Mouse (Mus musculus) right cerebral cortex, postnatal 4 days (tissue): Measurements from ENCODE around the gene Sdr39u1.
A peak's percentile ranks its signal among the peaks of the same experiment; 100 is the strongest.

Source experiments
- DNase-seq: peaks from one replicate; pipeline ENCODE4 v3.0.0-alpha.2; 2022

Sdr39u1 gene

GRCm38 (mm10) chr14:55899701-55900413 is at the start of gene Sdr39u1:
Gene Sdr39u1, minus strand, starts transcription at chr14:55900293.
- DNase-seq: peak; percentile 85

- DNase-seq: no peak
These were observed 46.3 kb upstream of the Sdr39u1 start for GRCm38 (mm10) chr14:55946269-55946969.

GRCm38 (mm10) chr14:55944575-55944974 is 44.5 kb upstream of the Sdr39u1 start, which contains the start of gene Cma1:
Gene Cma1, minus strand, starts transcription at chr14:55944675.
- no peak for DNase-seq

- no peak for DNase-seq
These were observed 43.5 kb upstream of the Sdr39u1 start for GRCm38 (mm10) chr14:55943601-55944000.

- no peak for DNase-seq
These were observed 40.1 kb upstream of the Sdr39u1 start for GRCm38 (mm10) chr14:55940070-55940800.

GRCm38 (mm10) chr14:55933586-55933985 is 33.5 kb upstream of the Sdr39u1 start:
- DNase-seq: no peak

GRCm38 (mm10) chr14:55929263-55929997 is 29.3 kb upstream of the Sdr39u1 start:
- no peak for DNase-seq

- no peak for DNase-seq
These were observed 26.8 kb upstream of the Sdr39u1 start for GRCm38 (mm10) chr14:55926847-55927246.

GRCm38 (mm10) chr14:55922475-55923232 is 22.6 kb upstream of the Sdr39u1 start:
- no peak for DNase-seq

GRCm38 (mm10) chr14:55918240-55919082 is 18.4 kb upstream of the Sdr39u1 start:
- DNase-seq: peak; percentile 68

- no peak for DNase-seq
These were observed 13.3 kb upstream of the Sdr39u1 start for GRCm38 (mm10) chr14:55913406-55913805.

GRCm38 (mm10) chr14:55905518-55905917 is 5.4 kb upstream of the Sdr39u1 start:
- DNase-seq: no peak

- DNase-seq: no peak
These were observed 292 bp upstream of the Sdr39u1 start for GRCm38 (mm10) chr14:55900414-55900755.

GRCm38 (mm10) chr14:55898947-55899346 is 1.1 kb downstream of the Sdr39u1 start:
- no peak for DNase-seq

- DNase-seq: no peak
These were observed 2.4 kb downstream of the Sdr39u1 start for GRCm38 (mm10) chr14:55897671-55898070.

- DNase-seq: no peak
These were observed 13.3 kb downstream of the Sdr39u1 start for GRCm38 (mm10) chr14:55886571-55887382.

GRCm38 (mm10) chr14:55885791-55886271 is 14.3 kb downstream of the Sdr39u1 start:
- no peak for DNase-seq

- no peak for DNase-seq
These were observed 14.8 kb downstream of the Sdr39u1 start for GRCm38 (mm10) chr14:55885114-55885790.

- DNase-seq: peak; percentile 66
These were observed 15.4 kb downstream of the Sdr39u1 start, which contains the start of gene Khnyn for GRCm38 (mm10) chr14:55884713-55885113. Gene Khnyn, plus strand, starts transcription at chr14:55884947.
